Mouse (Mus musculus) MEL (cell line): ENCODE data around the gene Kcnd3. TPM values are rescaled to one million over a fixed set of nuclear protein-coding genes. Genes with fewer than 3 reads are reported as not detected.

Source experiments
- DNase-seq: peaks from one replicate; pipeline ENCODE4 v3.0.0; 2011; ENCODE audit warnings: low read depth, low spot score
- H3K27ac ChIP-seq: 2 replicates; pipeline ENCODE4 v1.5.1; 2012; ENCODE audit warnings: low read depth, mild to moderate bottlenecking, control low read depth, low read length, moderate library complexity; ENCODE audit not compliant: control insufficient read depth
- H3K27me3 ChIP-seq, 2 experiments: fragments of 150-350 bp in 1 of 2; sonication (generic) in 1 of 2; 2 replicates each; pipeline ENCODE4 v1.6.1; 2012; ENCODE audit warnings: low read length in 2 of 2, mild to moderate bottlenecking in 2 of 2, improper control_type of control experiment in 1 of 2, moderate library complexity in 1 of 2; ENCODE audit not compliant: insufficient read depth in 2 of 2, control insufficient read depth in 1 of 2
- H3K36me3 ChIP-seq, 2 experiments: 2 replicates each; pipeline ENCODE4 v1.6.1; 2012 to 2014; ENCODE audit warnings: low read length in 2 of 2, improper control_type of control experiment in 1 of 2, inconsistent platforms in 1 of 2, mild to moderate bottlenecking in 1 of 2; ENCODE audit not compliant: insufficient read depth in 2 of 2, control insufficient read depth in 1 of 2
- H3K4me1 ChIP-seq, 2 experiments: fragments of 150-350 bp in 1 of 2; sonication (generic) in 1 of 2; 2 replicates each; pipeline ENCODE4 v1.6.1; 2012; ENCODE audit warnings: low read length in 2 of 2, improper control_type of control experiment in 1 of 2, mild to moderate bottlenecking in 1 of 2; ENCODE audit not compliant: insufficient read depth in 2 of 2, control insufficient read depth in 1 of 2
- H3K4me3 ChIP-seq, 2 experiments: fragments of 150-350 bp in 1 of 2; sonication (generic) in 1 of 2; 2 replicates each; pipeline ENCODE4 v1.5.1; 2012; ENCODE audit warnings: low read depth in 2 of 2, low read length in 2 of 2, mild to moderate bottlenecking in 2 of 2, moderate library complexity in 2 of 2, control low read depth in 1 of 2, improper control_type of control experiment in 1 of 2; ENCODE audit not compliant: control insufficient read depth in 1 of 2, insufficient read depth in 1 of 2
- H3K79me2 ChIP-seq: 2 replicates; pipeline ENCODE4 v1.6.1; 2012; ENCODE audit warnings: mild to moderate bottlenecking, low read length, moderate library complexity; ENCODE audit not compliant: control insufficient read depth, poor library complexity, insufficient read depth
- H3K9ac ChIP-seq: 2 replicates; pipeline ENCODE4 v1.6.1; 2012; ENCODE audit warnings: low read depth, mild to moderate bottlenecking, control low read depth, low read length, moderate library complexity; ENCODE audit not compliant: control insufficient read depth, poor library complexity, severe bottlenecking
- H3K9me3 ChIP-seq: fragments of 150-350 bp; sonication (generic); replicated peaks from 2 replicates; pipeline ENCODE4 v1.6.1; 2012; ENCODE audit warnings: mild to moderate bottlenecking, low read length, improper control_type of control experiment, moderate library complexity; ENCODE audit not compliant: insufficient read depth
- CHD2 ChIP-seq: IDR thresholded peaks from 2 replicates; pipeline ENCODE4 v1.6.1; 2011; ENCODE audit warnings: low read length, improper control_type of control experiment
- CTCF ChIP-seq, 3 experiments: IDR thresholded peaks in 2 of 3; conservative IDR thresholded peaks in 1 of 3; 2 replicates each; pipeline ENCODE4 v1.5.1; 2011 to 2012; ENCODE audit warnings: low read length in 3 of 3, low read depth in 2 of 3, mild to moderate bottlenecking in 2 of 3, improper control_type of control experiment in 1 of 3, inconsistent platforms in 1 of 3, mixed read lengths in 1 of 3, moderate library complexity in 1 of 3; ENCODE audit not compliant: control insufficient read depth in 1 of 3, insufficient read depth in 1 of 3, poor library complexity in 1 of 3, severe bottlenecking in 1 of 3
- E2F4 ChIP-seq: IDR thresholded peaks from 2 replicates; pipeline ENCODE4 v1.6.1; 2011; ENCODE audit warnings: low read depth, low read length, improper control_type of control experiment, borderline replicate concordance
- ELF1 ChIP-seq: IDR thresholded peaks from 2 replicates; pipeline ENCODE4 v1.6.1; 2014; ENCODE audit warnings: low read depth, mild to moderate bottlenecking, inconsistent platforms, low read length, improper control_type of control experiment, moderate library complexity
- HCFC1 ChIP-seq: IDR thresholded peaks from 2 replicates; pipeline ENCODE4 v1.6.1; 2012; ENCODE audit warnings: low read depth, mild to moderate bottlenecking, inconsistent platforms, low read length, improper control_type of control experiment, moderate library complexity
- KAT2A ChIP-seq: conservative IDR thresholded peaks from 2 replicates; pipeline ENCODE4 v1.6.1; 2012; ENCODE audit warnings: low read depth, low read length, improper control_type of control experiment, inconsistent platforms
- POLR2A ChIP-seq, 2 experiments: IDR thresholded peaks; 2 replicates each; pipeline ENCODE4 v1.6.1; 2011 to 2012; ENCODE audit warnings: low read length in 2 of 2, mild to moderate bottlenecking in 2 of 2, control low read depth in 1 of 2, improper control_type of control experiment in 1 of 2, low read depth in 1 of 2, moderate library complexity in 1 of 2; ENCODE audit not compliant: control insufficient read depth in 1 of 2, insufficient read depth in 1 of 2, poor library complexity in 1 of 2
- POLR2AphosphoS2 ChIP-seq: IDR thresholded peaks from 2 replicates; pipeline ENCODE4 v1.6.1; 2011; ENCODE audit warnings: low read length, improper control_type of control experiment
- POLR2AphosphoS5 ChIP-seq: IDR thresholded peaks from 2 replicates; pipeline ENCODE4 v1.6.1; 2012; ENCODE audit warnings: low read depth, borderline replicate concordance, mild to moderate bottlenecking, inconsistent platforms, low read length, moderate library complexity, mixed read lengths
- TAL1 ChIP-seq: IDR thresholded peaks from 2 replicates; pipeline ENCODE4 v1.6.1; 2012; ENCODE audit warnings: mild to moderate bottlenecking, inconsistent platforms, low read length, moderate library complexity, mixed read lengths
- TBP ChIP-seq: IDR thresholded peaks from 2 replicates; pipeline ENCODE4 v1.8.0; 2011; ENCODE audit warnings: low read depth, low read length, improper control_type of control experiment
- USF1 ChIP-seq: IDR thresholded peaks from 2 replicates; pipeline ENCODE4 v1.6.1; 2014; ENCODE audit warnings: low read depth, mild to moderate bottlenecking, inconsistent platforms, low read length, improper control_type of control experiment, moderate library complexity
- USF2 ChIP-seq, 2 experiments: IDR thresholded peaks; 2 replicates each; pipeline ENCODE4 v1.6.1; 2011 to 2012; ENCODE audit warnings: improper control_type of control experiment in 2 of 2, low read length in 2 of 2, borderline replicate concordance in 1 of 2, inconsistent platforms in 1 of 2, low read depth in 1 of 2, mild to moderate bottlenecking in 1 of 2; ENCODE audit not compliant: insufficient read depth in 1 of 2
- polyA plus RNA-seq, 2 experiments: library from polyadenylated mRNA; stranded (reverse) in 1 of 2; unstranded in 1 of 2; fragments of >175 nt in 1 of 2; fragments of >200 nt in 1 of 2; gene quantifications; 2 replicates each; pipeline versions ENCODE4 v1.2.1 to v1.2.4; 2012; ENCODE audit warnings: low replicate concordance in 2 of 2, low read depth in 1 of 2; ENCODE audit not compliant: insufficient read length in 2 of 2, insufficient read depth in 1 of 2, missing spikeins in 1 of 2
- total RNA-seq: library from RNA; depleted of rRNA; stranded (reverse); fragments of 300-350 nt; gene quantifications from 2 replicates; pipeline ENCODE4 v1.2.3, GENCODE M21; 2012

Kcnd3 gene
- total and polyA plus RNA-seq, 3 experiments, result 0.01 TPM; not detected in 2

- Histone ChIP-seq H3K4me1 (no peaks in the 10 kb centered on the region), H3K9ac (no peak overlapping the region), H3K36me3 (no peaks in the 10 kb centered on the region), H3K79me2 (no peaks in the 10 kb centered on the region), H3K4me3 (no peak overlapping the region), H3K27ac (no peak overlapping the region), H3K27me3 (no peaks in the 10 kb centered on the region; a peak in 2 of 4 replicates), H3K9me3 (no peaks in the 10 kb centered on the region)
- TF ChIP-seq TBP, result no peak
- no peak for TF ChIP-seq HCFC1
- TF ChIP-seq TAL1, result no peak
- TF ChIP-seq POLR2A (IDR thresholded peaks at IDR 0.05; ENCODE audit: control insufficient read depth in 1 of 2, insufficient read depth in 1 of 2, low read depth in 1 of 2, low read length in 2 of 2, poor library complexity in 1 of 2), result no peak
- no peak for DNase-seq
These were observed 180.2 kb downstream of the Kcnd3 start for GRCm38 (mm10) chr3:105632296-105632695.

- no peaks in the 10 kb centered on the region for H3K4me1 ChIP-seq
- H3K36me3 ChIP-seq, result no peaks in the 10 kb centered on the region
- no peaks in the 10 kb centered on the region for H3K79me2 ChIP-seq
- H3K4me3 ChIP-seq, result no peak overlapping the region
- TF ChIP-seq USF2 (IDR thresholded peaks at IDR 0.05; ENCODE audit: borderline replicate concordance in 1 of 2, insufficient read depth in 1 of 2, low read depth in 1 of 2, low read length in 2 of 2), result no peak
- no peak for TF ChIP-seq CHD2
- no peak for TF ChIP-seq POLR2AphosphoS2
- no peak for TF ChIP-seq KAT2A
- no peak for TF ChIP-seq ELF1
- no peak for TF ChIP-seq POLR2A (IDR thresholded peaks at IDR 0.05; ENCODE audit: control insufficient read depth in 1 of 2, insufficient read depth in 1 of 2, low read depth in 1 of 2, low read length in 2 of 2, poor library complexity in 1 of 2)
- no peak for TF ChIP-seq POLR2AphosphoS5
- no peak for TF ChIP-seq E2F4
- TF ChIP-seq, all 39 proteins: peak for 0
- DNase-seq, result no peak
- no peaks in the 10 kb centered on the region for H3K9me3 ChIP-seq
- no peak overlapping the region for H3K9ac ChIP-seq
- no peak overlapping the region for H3K27ac ChIP-seq
- H3K27me3 ChIP-seq, result no peaks in the 10 kb centered on the region; a peak in 2 of 4 replicates
These were observed 180.9 kb downstream of the Kcnd3 start for GRCm38 (mm10) chr3:105633021-105633420.

GRCm38 (mm10) chr3:105642186-105642585 is 190.1 kb downstream of the Kcnd3 start:
- Histone ChIP-seq H3K36me3 (no peaks in the 10 kb centered on the region), H3K4me3 (no peak overlapping the region), H3K27me3 (no peaks in the 10 kb centered on the region; a peak in 2 of 4 replicates), H3K4me1 (no peaks in the 10 kb centered on the region), H3K79me2 (no peaks in the 10 kb centered on the region), H3K9me3 (no peaks in the 10 kb centered on the region), H3K27ac (no peak overlapping the region), H3K9ac (no peak overlapping the region)
- no peak for DNase-seq
- TF ChIP-seq CTCF (IDR thresholded peaks at IDR 0.05 in 2 of 3, conservative IDR thresholded peaks at IDR 0.05 in 1 of 3; ENCODE audit: control insufficient read depth in 1 of 3, insufficient read depth in 1 of 3, low read depth in 2 of 3, low read length in 3 of 3, poor library complexity in 1 of 3, severe bottlenecking in 1 of 3), result peak in 2 of 3 experiments; percentile 6; a peak in 1 of 6 replicates
- no peak for TF ChIP-seq USF1
- TF ChIP-seq, all 39 proteins: peak for 1
